Mouse (Mus musculus) erythroblast, embryonic 14.5 days (primary cell): ENCODE results near the gene Fam107b.

Source experiments
- GATA1 ChIP-seq: IDR thresholded peaks from 2 replicates; pipeline ENCODE4 v1.6.1; 2012; ENCODE audit warnings: low read length, inconsistent platforms, mixed read lengths
- TAL1 ChIP-seq: IDR thresholded peaks from 3 replicates; pipeline ENCODE4 v1.6.1; 2012; ENCODE audit warnings: low read length, inconsistent platforms, mixed read lengths

DNA sequence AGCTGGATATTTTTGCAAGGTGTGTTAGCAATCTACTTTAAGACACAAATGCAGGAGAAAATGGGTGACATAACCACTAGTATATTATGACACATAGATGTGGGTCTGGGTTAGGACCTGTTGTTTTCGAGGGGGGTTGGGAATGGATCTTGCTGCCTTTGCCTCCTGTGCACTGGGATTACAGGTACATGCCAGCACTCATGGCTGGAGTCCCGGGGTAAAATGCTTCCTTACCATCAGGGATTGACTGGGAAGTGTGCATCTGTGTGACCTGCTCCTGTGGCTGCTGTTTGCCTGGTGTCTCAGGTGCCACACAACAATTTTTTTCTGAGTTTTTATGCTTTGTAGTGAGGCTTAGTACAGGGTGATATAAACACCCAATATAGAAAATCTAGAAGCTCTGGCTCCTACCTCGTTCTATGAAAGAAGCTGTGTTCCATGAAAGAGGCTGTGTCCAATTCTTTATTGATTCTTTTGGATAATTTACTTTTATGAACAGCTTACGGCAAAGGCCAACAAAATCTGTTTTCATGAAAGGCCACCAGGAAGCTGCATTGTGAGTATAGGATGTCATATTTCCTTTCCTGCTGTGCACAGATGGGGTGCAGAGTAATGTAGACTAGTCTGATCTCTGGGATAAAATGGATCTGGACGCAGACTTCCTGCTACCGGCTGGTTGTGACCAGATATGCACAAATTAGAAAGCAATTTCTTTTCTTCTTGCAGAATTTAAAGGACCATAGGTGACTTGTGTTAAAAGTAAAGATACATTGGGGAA, 167.8 kb downstream of the Fam107b start:
- TF ChIP-seq GATA1 (no peak), TAL1 (no peak)
